ENCODE assay signal across 8 mouse cellular contexts in the genomic region with DNA sequence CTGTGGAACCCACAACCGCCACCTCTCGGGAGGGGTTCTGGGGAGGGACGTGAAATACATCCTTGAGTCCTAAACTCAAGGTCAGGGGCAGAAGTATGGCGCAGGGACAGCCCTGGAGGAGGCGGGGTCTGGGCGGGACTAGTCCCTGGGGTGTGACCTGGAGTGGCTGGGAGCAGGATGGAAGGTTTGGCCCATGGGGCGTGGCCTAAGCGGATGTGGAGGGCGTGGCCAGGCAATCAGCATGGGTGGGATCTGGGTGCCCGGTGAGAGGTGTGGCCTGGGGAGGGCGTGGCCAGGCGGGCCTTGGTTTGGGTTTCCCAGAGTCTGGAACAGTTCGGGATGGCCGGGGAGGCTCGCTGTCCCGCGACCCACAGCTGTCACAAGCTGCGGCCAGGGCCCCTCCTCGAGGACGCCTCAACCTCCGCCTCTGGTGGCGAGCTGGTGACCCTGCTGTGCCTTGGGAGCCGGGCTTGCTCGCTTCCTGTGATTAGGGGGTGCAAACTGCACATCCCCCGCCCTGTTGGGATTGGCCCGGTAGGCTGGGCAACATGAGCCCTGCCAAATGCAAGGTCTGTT. TPM values are rescaled to one million over a fixed set of nuclear protein-coding genes. Genes with fewer than 3 reads are reported as not detected.
A peak's percentile ranks its signal among the peaks of the same experiment; 100 is the strongest.
DNase-seq lines count a peak whose midpoint lies in the region; ATAC-seq and TF ChIP-seq lines count a peak whose summit lies in the region.

No protein-coding gene starts in this region.

- ATAC-seq in forebrain, postnatal 0 days = peak; percentile 87
- peak; percentile 98 for ATAC-seq in lung, embryonic 15.5 days (ENCODE audit: borderline replicate concordance, extremely low read depth, low FRiP score, low TSS enrichment)

- no peaks in the 10 kb centered on the region for H3K4me1 ChIP-seq in forebrain, postnatal 0 days (ENCODE audit: insufficient read depth)
- H3K4me1 ChIP-seq in lung, embryonic 15.5 days = peaks cover 23% of the 10 kb centered on the region

- peak overlapping the region; percentile 47 for H3K4me2 ChIP-seq in forebrain, postnatal 0 days (ENCODE audit: low read depth)
- H3K4me2 ChIP-seq in lung, embryonic 15.5 days = peak overlapping the region; percentile 89

- WGBS in forebrain, postnatal 0 days = under 1% methylated on average over 26 of the region's 26 CpGs
- WGBS in lung, embryonic 15.5 days = under 1% methylated on average over 25 of the region's 26 CpGs

- H3K27me3 ChIP-seq in forebrain, postnatal 0 days (ENCODE audit: insufficient read depth, low read length) = peaks cover 16% of the 10 kb centered on the region
- no peaks in the 10 kb centered on the region for H3K27me3 ChIP-seq in lung, embryonic 15.5 days

- H3K4me3 ChIP-seq in forebrain, postnatal 0 days (ENCODE audit: low read depth, low read length) = peak overlapping the region; percentile 26
- H3K4me3 ChIP-seq in lung, embryonic 15.5 days = peak overlapping the region; percentile 54

- H3K27ac ChIP-seq in forebrain, postnatal 0 days (ENCODE audit: low read depth, low read length) = no peak overlapping the region
- H3K27ac ChIP-seq in lung, embryonic 15.5 days = peak overlapping the region; percentile 62

- peak overlapping the region; percentile 25; the same call in 1 of the 2 replicates for H3K9ac ChIP-seq in forebrain, postnatal 0 days
- H3K9ac ChIP-seq in lung, embryonic 15.5 days = peak overlapping the region; percentile 57

- H3K9me3 ChIP-seq in forebrain, postnatal 0 days (ENCODE audit: low read length) = no peaks in the 10 kb centered on the region
- H3K9me3 ChIP-seq in lung, embryonic 15.5 days = no peaks in the 10 kb centered on the region

- peak; percentile 99 for DNase-seq in Muller cell, postnatal 12 days (ENCODE audit: inconsistent ontology term)
- peak; percentile 43 for DNase-seq in cerebellum, adult 8-10 months
- peak; percentile 40 for DNase-seq in forebrain, postnatal 0 days
- peak; percentile 98 for DNase-seq in heart, postnatal 4 days
- DNase-seq in layer of hippocampus, adult 8-10 months (ENCODE audit: low spot score in 2 of 2) = peak; percentile 72 to 82
- DNase-seq in ovary, postnatal 10 days (ENCODE audit: low spot score) = peak; percentile 83
- DNase-seq in thymus, postnatal 10 days (ENCODE audit: low spot score in 2 of 2) = peak; percentile 33 to 41

- no peaks in the 10 kb centered on the region for H3K36me3 ChIP-seq in forebrain, postnatal 0 days (ENCODE audit: insufficient read depth)
- no peaks in the 10 kb centered on the region for H3K36me3 ChIP-seq in lung, embryonic 15.5 days

- TF ChIP-seq CTCF in forebrain, postnatal 0 days (IDR thresholded peaks at IDR 0.05; ENCODE audit: low read depth) = no peak

RNA-seq across cellular contexts. Expression of gene Acacb, which starts 29.3 kb away (rescaled TPM):
- 2.0 and 4.0 TPM in 2 replicates for total RNA-seq in forebrain, postnatal 0 days (2014; rRNA removed)
- polyA plus RNA-seq in forebrain, postnatal 0 days (2015; fragmentation: Nextera tagmentation; extraction: Ambion mirVana) = 2.7 and 4.3 TPM in 2 replicates
- total RNA-seq in heart, postnatal 4 days (2021) = 100 to 1,000 TPM; 101 to 102 TPM
- total RNA-seq in layer of hippocampus, adult 8-10 months (2022) = 1 to 10 TPM; 6.1 to 7.4 (median 6.6) TPM
- polyA plus RNA-seq in lung, embryonic 15.5 days (2015; fragmentation: Nextera tagmentation; extraction: Ambion mirVana) = 1.7 and 2.4 TPM in 2 replicates

RNA-seq across cellular contexts. Expression of gene Ung, which starts 45.5 kb away (rescaled TPM):
- 6.7 and 7.8 TPM in 2 replicates for total RNA-seq in forebrain, postnatal 0 days (2014; rRNA removed)
- polyA plus RNA-seq in forebrain, postnatal 0 days (2015; fragmentation: Nextera tagmentation; extraction: Ambion mirVana) = 7.5 and 9.1 TPM in 2 replicates
- 10 to 100 TPM; 34.0 to 40.7 TPM for total RNA-seq in heart, postnatal 4 days (2021)
- total RNA-seq in layer of hippocampus, adult 8-10 months (2022) = 1 to 10 TPM; 1.7 to 2.3 (median 1.9) TPM
- polyA plus RNA-seq in lung, embryonic 15.5 days (2015; fragmentation: Nextera tagmentation; extraction: Ambion mirVana) = 50.9 and 51.8 TPM in 2 replicates

RNA-seq across cellular contexts. Expression of gene Alkbh2, which starts 47.7 kb away (rescaled TPM):
- total RNA-seq in forebrain, postnatal 0 days (2014; rRNA removed) = 4.6 and 5.8 TPM in 2 replicates
- 6.9 and 7.6 TPM in 2 replicates for polyA plus RNA-seq in forebrain, postnatal 0 days (2015; fragmentation: Nextera tagmentation; extraction: Ambion mirVana)
- 1 to 10 TPM; 4.8 to 6.4 TPM for total RNA-seq in heart, postnatal 4 days (2021)
- 1 to 10 TPM; 3.8 to 6.5 (median 5.5) TPM for total RNA-seq in layer of hippocampus, adult 8-10 months (2022)
- 9.5 and 10.3 TPM in 2 replicates for polyA plus RNA-seq in lung, embryonic 15.5 days (2015; fragmentation: Nextera tagmentation; extraction: Ambion mirVana)

Comparison
In these comparisons a context has a peak if more than half of its experiments do, and no peak if none do; other contexts are left out.
1. DNase-seq: peak in every context shown above with its lines; median percentile 99 in Muller cell, postnatal 12 days; 98 in heart, postnatal 4 days; 83 in ovary, postnatal 10 days; 77 in layer of hippocampus, adult 8-10 months; 43 in cerebellum, adult 8-10 months; 40 in forebrain, postnatal 0 days; 37 in thymus, postnatal 10 days.
2. RNA of gene Acacb, which starts 29.3 kb away (total RNA-seq): 101 to 102 TPM in heart, postnatal 4 days; 6.1 to 7.4 TPM in layer of hippocampus, adult 8-10 months and 2.0 to 4.0 TPM in forebrain, postnatal 0 days; every median in the first group is over 10 times any median in the second.